Mouse (Mus musculus) T-helper 1 cell (primary cell): ENCODE measurements at regions not wholly inside any gene's neighbourhood (a gene's known extent, or its start where the extent isn't known, plus 50 kb on each side); places are given as distances from the start of the nearest gene placed in this dataset.

ENCODE experiments used
- in situ Hi-C: fragments of 300-600 bp; cut with MboI, MseI; formaldehyde crosslinking; loops from one replicate; pipeline ENCODE4 v1.15.1; 2025; ENCODE audit warnings: high pct_unique_total_duplicates

GRCm38 (mm10) chr9:112950056-112950455 lies 714.3 kb upstream of the Arpp21 start:
- in situ Hi-C loops = no loop called here

- in situ Hi-C loops = no loop called here
Observed at GRCm38 (mm10) chr9:112938781-112939180, 703.0 kb upstream of the Arpp21 start.

GRCm38 (mm10) chr9:112909311-112910101 lies 673.8 kb upstream of the Arpp21 start:
- in situ Hi-C loops = no loop called here

GRCm38 (mm10) chr9:112905955-112906354 lies 670.2 kb upstream of the Arpp21 start:
- in situ Hi-C loops = no loop called here

- in situ Hi-C loops = no loop called here
Observed at GRCm38 (mm10) chr9:112864921-112865320, 629.2 kb upstream of the Arpp21 start.

GRCm38 (mm10) chr9:112861136-112861535 lies 625.4 kb upstream of the Arpp21 start:
- in situ Hi-C loops = no loop called here

GRCm38 (mm10) chr9:112860307-112860893 lies 624.7 kb upstream of the Arpp21 start:
- in situ Hi-C loops = no loop called here

- in situ Hi-C loops = no loop called here
Observed at GRCm38 (mm10) chr9:112841473-112841872, 605.7 kb upstream of the Arpp21 start.

GRCm38 (mm10) chr9:112839071-112839793 lies 603.5 kb upstream of the Arpp21 start:
- in situ Hi-C loops = no loop called here

- in situ Hi-C loops = no loop called here
Observed at GRCm38 (mm10) chr9:112837563-112837962, 601.8 kb upstream of the Arpp21 start.

GRCm38 (mm10) chr9:112834441-112835245 lies 598.9 kb upstream of the Arpp21 start:
- in situ Hi-C loops = no loop called here

- in situ Hi-C loops = no loop called here
Observed at GRCm38 (mm10) chr9:112831102-112831501, 595.4 kb upstream of the Arpp21 start.

GRCm38 (mm10) chr9:112828602-112829001 lies 592.9 kb upstream of the Arpp21 start:
- in situ Hi-C loops = no loop called here

GRCm38 (mm10) chr9:112826592-112826991 lies 590.9 kb upstream of the Arpp21 start:
- in situ Hi-C loops = no loop called here

GRCm38 (mm10) chr9:112821940-112822339 lies 586.2 kb upstream of the Arpp21 start:
- in situ Hi-C loops = no loop called here

GRCm38 (mm10) chr9:112811946-112812345 lies 576.2 kb upstream of the Arpp21 start:
- in situ Hi-C loops = no loop called here

GRCm38 (mm10) chr9:112799583-112800220 lies 564.0 kb upstream of the Arpp21 start:
- in situ Hi-C loops = no loop called here

GRCm38 (mm10) chr9:112793537-112793936 lies 557.8 kb upstream of the Arpp21 start:
- in situ Hi-C loops = no loop called here

- in situ Hi-C loops = no loop called here
Observed at GRCm38 (mm10) chr9:112771981-112772380, 536.2 kb upstream of the Arpp21 start.

GRCm38 (mm10) chr9:112744616-112745015 lies 508.9 kb upstream of the Arpp21 start:
- in situ Hi-C loops = no loop called here

- in situ Hi-C loops = no loop called here
Observed at GRCm38 (mm10) chr9:112743871-112744590, 508.3 kb upstream of the Arpp21 start.
